Mouse (Mus musculus): Measurements from ENCODE around the gene Rlf. TPM values are rescaled to one million over a fixed set of nuclear protein-coding genes. Genes with fewer than 3 reads are reported as not detected.

Gene Rlf
- 0.38 and 0.39 TPM in 2 replicates for polyA plus RNA-seq (2012; rRNA removed; ENCODE audit: low replicate concordance)

DNA sequence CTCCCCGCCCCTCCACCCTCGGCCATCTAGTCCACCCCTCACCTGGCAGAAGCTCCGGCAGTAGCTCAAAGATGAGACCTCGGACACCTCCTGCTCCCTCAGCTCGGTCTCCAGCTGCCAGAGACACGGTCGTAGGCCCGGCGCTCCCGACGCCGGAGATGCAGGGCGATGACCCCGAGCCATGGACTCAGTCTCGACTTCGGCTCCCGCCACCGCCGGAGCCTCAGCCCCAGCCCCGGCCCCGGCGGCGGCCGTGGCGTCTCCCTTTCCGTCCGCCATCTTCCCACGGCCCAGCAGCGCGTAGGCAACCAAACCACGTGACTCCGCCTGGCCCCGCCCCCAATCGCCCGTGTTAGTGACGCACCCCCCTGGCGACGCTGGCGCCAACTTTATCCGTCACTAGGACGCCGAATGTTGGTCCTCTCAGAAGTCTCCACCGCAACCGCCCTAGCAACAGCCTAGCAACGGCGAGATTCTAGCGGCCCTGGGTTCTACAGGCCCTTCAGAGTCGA lies at the start of gene Rlf:
Rlf (minus strand) TSS at position 292 of the 512 bp plus-strand sequence.

GRCm38 (mm10) chr4:121109126-121109525 lies 105.8 kb downstream of the Rlf start, which contains the start of gene Tmco2:
Tmco2 (minus strand) TSS chr4:121109226.

GRCm38 (mm10) chr4:121097650-121098378 lies 117.1 kb downstream of the Rlf start, which contains the start of gene Zmpste24:
Zmpste24 (minus strand) TSS chr4:121098241.

Other genes starting within 250 kb of the Rlf start
- 15.0 and 26.8 TPM in 2 replicates for gene Smap2, start 197.8 kb downstream of the Rlf start, polyA plus RNA-seq (2012; rRNA removed; ENCODE audit: low replicate concordance)
- gene Col9a2, start 175.7 kb downstream of the Rlf start, polyA plus RNA-seq (2012; rRNA removed; ENCODE audit: low replicate concordance), result 0.28 and 0.43 TPM in 2 replicates
- gene Zmpste24, start 116.8 kb downstream of the Rlf start, polyA plus RNA-seq (2012; rRNA removed; ENCODE audit: low replicate concordance), result 8.0 and 9.9 TPM in 2 replicates
- not detected in 2 replicates for gene Tmco2, start 105.9 kb downstream of the Rlf start, polyA plus RNA-seq (2012; rRNA removed; ENCODE audit: low replicate concordance)
- not detected in 2 replicates for gene Gm12888, start 109.8 kb upstream of the Rlf start, polyA plus RNA-seq (2012; rRNA removed; ENCODE audit: low replicate concordance)
- gene Gm12886, start 208.0 kb upstream of the Rlf start, polyA plus RNA-seq (2012; rRNA removed; ENCODE audit: low replicate concordance), result not detected in 2 replicates